Mouse (Mus musculus): ENCODE results near the gene Ero1l.

The Ero1l gene

DNA sequence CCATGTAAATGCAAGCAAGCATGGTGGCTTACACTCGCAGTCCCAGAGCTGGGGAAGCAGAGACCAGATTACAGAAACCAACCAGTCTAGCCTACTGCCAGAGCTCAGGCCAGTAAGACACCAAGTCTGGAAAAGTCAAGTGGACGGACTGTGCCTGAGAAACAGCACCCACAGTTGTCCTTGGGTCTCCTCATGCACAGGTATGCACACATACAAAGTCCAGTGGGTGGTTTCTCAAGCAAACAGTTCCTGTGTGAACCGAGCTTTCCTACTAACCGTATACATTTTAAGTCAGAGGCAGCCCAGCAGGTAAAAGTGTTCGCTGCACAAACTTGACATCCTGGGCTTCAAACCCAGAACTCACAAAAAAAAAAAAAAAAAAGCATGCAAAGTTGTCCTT, 12.7 kb downstream of the Ero1l start:
- no peak for DNase-seq (ENCODE audit: low spot score)

DNA sequence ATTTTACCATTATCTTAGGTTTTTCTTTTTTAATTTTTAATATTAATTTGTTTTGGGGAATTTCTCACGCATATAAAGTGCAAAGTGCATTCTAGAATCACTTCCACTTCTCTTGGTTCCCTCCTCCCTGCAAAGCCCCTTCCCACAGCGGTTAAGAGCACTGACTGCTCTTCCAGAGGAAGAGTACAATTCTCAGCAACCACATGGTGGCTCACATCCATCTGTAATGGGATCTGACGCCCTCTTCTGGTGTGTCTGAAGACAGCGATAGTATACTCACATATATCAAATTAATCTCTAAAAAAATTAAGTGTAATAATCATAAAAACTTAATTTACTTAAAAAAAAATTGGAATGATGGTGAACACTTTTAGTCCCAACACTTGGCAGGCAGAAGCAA, 14.2 kb downstream of the Ero1l start:
- no peak for DNase-seq (ENCODE audit: low spot score)

DNA sequence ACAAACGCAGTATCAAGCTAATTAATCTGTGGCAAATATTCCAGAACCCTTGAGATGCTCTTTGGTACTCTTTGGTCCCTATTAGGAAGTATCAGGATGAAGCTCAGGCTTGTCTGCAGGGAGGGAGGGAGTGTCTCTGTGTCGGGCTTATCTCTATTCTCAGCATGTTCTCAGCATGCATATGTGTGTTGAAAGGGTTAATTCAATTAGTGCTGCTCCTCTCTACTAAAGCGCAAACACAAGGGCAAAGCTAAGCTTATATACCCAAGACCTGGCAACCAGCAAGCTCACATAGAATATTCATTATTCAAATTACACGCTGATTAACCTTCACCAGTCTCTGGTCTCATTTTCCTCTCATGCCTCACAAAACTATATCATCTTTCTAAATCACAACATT, 14.6 kb downstream of the Ero1l start:
- DNase-seq (ENCODE audit: low spot score): no peak

DNA sequence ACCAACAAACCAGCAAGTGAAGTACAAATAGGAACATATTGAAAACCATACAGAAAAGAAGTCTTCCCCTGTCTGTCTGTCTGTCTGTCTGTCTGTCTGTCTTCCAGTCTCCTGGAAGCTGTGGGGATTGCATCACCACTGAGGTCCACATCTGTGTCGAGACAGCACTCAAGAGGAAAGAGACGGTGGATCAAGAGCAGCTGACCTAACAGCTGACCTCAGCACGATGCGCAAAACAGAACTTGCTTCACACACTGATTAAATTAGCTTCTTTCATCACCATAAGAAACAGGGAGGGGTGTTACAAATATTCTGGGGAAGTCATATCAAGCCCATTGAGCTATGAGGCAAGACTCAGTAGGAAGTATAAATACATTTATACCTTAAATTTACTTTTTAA, 27.0 kb downstream of the Ero1l start:
- DNase-seq (ENCODE audit: low spot score): no peak

DNA sequence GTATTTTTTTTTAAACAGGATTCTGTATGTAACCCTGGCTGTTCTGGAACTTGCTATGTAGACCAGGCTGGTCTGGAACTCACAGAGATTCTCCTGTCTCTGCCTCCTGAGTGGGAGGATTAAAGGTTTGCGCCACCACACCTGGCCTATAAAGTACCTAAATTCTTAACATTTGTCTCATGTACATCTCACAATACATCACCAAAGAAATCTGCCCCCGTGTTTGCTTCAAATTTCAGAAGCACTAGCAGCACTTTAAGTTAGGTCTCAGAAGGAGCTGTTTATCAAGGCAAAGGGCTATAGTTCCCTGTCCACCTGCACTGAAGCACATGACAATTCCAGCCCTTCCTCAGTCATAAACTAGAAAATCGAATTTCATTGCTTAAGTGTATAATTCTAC, 36.5 kb downstream of the Ero1l start:
- DNase-seq (ENCODE audit: low spot score): no peak

DNA sequence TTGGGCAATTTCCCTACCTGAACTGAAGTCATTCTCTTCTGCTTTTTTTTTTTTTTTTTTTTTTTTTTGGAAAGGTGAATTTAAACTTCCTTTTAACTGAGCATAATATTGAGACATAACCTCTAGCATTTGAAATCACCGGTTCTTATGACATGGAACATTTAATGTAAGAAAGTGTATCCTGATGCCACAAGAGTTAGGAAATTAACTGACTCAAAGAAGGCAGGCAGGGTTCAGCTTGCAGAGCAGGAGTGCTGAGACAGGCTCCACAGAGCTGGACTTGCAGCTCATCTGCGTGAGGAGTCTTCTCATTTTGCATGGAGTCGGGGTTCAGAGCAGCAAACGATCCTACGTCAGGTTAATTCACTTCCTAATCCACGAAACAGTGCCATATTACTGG, 42.8 kb downstream of the Ero1l start:
- DNase-seq (ENCODE audit: low spot score): no peak

DNA sequence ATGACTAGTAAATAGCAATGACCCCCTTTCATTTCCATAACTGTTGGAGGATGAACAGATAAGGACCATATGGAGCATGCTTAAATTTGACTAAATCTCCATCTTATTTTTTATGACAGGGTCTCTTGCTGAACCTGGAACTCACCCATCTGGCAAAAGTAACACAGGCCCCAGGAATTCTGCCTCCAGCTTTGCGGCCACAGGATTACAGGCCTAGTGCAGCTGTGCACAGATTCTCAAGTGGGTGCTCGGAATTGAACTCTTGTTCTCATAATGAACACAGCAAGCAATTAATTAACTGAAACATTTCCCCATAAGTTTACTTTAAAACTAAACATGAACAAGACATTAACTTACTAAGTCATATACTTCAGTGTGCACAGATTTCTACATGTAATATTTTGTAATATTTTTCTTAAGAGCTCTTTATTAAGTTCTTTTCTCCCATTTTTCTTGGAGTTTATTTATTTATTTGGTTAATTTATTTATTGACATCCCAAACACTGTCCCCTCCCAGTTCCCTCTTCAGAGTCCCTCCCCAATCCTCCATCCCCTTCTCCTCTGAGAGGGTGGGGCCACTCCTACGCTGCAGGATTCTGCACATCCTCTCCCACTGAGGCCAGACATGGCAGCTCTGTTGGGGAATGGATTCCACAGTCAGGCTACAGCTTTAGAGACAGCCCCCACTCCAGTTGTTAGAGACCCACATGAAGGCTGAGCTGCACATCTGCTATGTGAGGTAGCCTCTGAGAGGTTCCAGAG, 54.6 kb downstream of the Ero1l start:
- DNase-seq (ENCODE audit: low spot score): no peak

DNA sequence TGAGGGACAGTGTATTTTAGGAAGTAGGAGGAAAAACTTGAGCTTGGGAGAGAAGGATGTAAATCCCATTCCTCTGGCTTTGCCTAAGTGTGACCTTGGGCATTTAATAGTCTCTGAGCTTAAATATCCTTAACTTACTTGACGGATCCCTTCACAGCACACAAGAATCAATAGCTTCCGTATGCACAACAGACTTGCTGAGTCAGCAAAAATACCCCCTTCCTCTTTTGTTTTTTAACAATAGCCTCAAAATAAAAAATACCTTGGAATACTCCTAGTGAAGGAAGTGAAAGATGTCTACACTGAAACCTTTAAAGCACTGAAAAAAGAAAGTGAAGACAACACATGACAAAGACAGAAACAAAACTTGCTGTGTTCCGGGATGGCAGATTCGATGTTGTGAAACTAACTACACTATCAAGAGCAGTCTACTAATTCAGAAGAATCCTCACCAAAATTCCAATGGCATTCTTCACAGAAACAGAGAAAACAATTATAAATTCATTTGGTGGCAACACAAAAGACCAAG, 67.0 kb downstream of the Ero1l start:
- DNase-seq (ENCODE audit: low spot score): no peak

DNA sequence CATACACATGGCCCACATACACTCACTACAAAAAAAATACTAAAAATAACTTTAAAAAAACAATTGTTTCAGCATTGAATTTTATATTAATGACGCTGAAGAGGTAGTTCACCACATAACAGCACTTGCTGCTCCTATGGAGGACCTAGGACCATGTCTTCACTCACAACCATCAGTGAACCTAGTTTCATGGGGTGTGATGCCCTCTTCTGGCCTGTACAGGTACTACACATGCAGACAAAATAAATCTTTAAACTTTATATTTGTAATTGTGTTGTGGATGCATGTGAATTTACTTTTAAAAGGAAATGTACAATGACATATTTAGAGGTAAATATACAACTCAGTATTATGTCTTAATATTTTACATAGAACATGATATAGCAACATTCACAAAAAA, 77.0 kb downstream of the Ero1l start:
- DNase-seq (ENCODE audit: low spot score): no peak

DNA sequence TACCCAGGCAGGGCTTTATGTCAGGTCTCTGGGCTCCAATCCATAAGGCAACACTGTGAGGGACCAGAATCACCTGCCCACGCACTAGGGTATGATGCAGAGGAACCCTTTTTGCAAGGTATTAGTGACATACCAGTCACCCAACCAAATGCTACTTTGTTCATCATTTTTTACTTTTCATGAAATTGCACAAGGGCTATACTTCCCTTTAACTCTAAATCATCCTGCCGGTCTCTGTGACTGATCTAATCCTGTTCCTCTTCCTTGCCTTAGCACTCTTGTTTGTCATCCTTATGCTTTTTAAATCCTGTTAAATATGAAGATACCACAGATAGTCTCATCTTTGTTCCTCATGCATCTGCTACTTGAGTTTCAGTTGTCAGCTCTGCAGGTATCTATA, 79.5 kb downstream of the Ero1l start:
- DNase-seq (ENCODE audit: low spot score): no peak

Measured in ovary, postnatal 10 days (tissue).